8 mouse cellular contexts compared by ENCODE assay signal in genomic region chr11:22629581-22629980, GRCm38 (mm10).
A peak's percentile ranks its signal among the peaks of the same experiment; 100 is the strongest.
DNase-seq lines count a peak whose midpoint lies in the region; ATAC-seq lines count a peak whose summit lies in the region.

No protein-coding gene starts in this region.

- peak overlapping the region; percentile 56 for H3K4me3 ChIP-seq in brown adipose tissue, adult 24 weeks (ENCODE audit: insufficient read depth, low read depth, low read length)
- H3K4me3 ChIP-seq in forebrain, embryonic 16.5 days (replicated peaks; ENCODE audit: low read length), result no peak overlapping the region
- no peak overlapping the region for H3K4me3 ChIP-seq in hindbrain, embryonic 13.5 days
- peak overlapping the region; percentile 20 for H3K4me3 ChIP-seq in liver, embryonic 11.5 days (ENCODE audit: low read depth, low read length)
- H3K4me3 ChIP-seq in neural tube, embryonic 14.5 days (ENCODE audit: low read depth, low read length), result no peak overlapping the region

- H3K4me2 ChIP-seq in forebrain, embryonic 16.5 days (ENCODE audit: low read length), result peak overlapping the region; percentile 29
- H3K4me2 ChIP-seq in hindbrain, embryonic 13.5 days, result peak overlapping the region; percentile 34
- peak overlapping the region; percentile 60 for H3K4me2 ChIP-seq in liver, embryonic 11.5 days
- peak overlapping the region; percentile 27; the same call in 1 of the 2 replicates for H3K4me2 ChIP-seq in neural tube, embryonic 14.5 days (ENCODE audit: low read depth, low read length)

- WGBS in forebrain, embryonic 16.5 days, result 28% methylated on average over 13 of the region's 13 CpGs
- WGBS in hindbrain, embryonic 13.5 days, result 36% methylated on average over 13 of the region's 13 CpGs
- 21% methylated on average over 13 of the region's 13 CpGs for WGBS in liver, embryonic 11.5 days
- WGBS in neural tube, embryonic 14.5 days, result 25% methylated on average over 13 of the region's 13 CpGs

- H3K27ac ChIP-seq in brown adipose tissue, adult 24 weeks (replicated peaks; ENCODE audit: low read depth, low read length), result peak overlapping the region; percentile 79
- H3K27ac ChIP-seq in forebrain, embryonic 16.5 days (ENCODE audit: low read length), result no peak overlapping the region
- H3K27ac ChIP-seq in hindbrain, embryonic 13.5 days, result no peak overlapping the region
- no peak overlapping the region for H3K27ac ChIP-seq in liver, embryonic 11.5 days (ENCODE audit: low read depth, low read length)
- H3K27ac ChIP-seq in neural tube, embryonic 14.5 days (ENCODE audit: low read depth, low read length), result no peak overlapping the region

- no peak for ATAC-seq in forebrain, embryonic 16.5 days
- no peak for ATAC-seq in hindbrain, embryonic 13.5 days (ENCODE audit: low FRiP score)
- ATAC-seq in liver, embryonic 11.5 days (replicated peaks; ENCODE audit: low FRiP score), result no peak
- no peak for ATAC-seq in neural tube, embryonic 14.5 days (ENCODE audit: low read depth)

- H3K9me3 ChIP-seq in forebrain, embryonic 16.5 days (ENCODE audit: control insufficient read depth, low read length), result no peaks in the 10 kb centered on the region
- no peaks in the 10 kb centered on the region for H3K9me3 ChIP-seq in hindbrain, embryonic 13.5 days
- H3K9me3 ChIP-seq in liver, embryonic 11.5 days (ENCODE audit: control insufficient read depth, low read length), result no peaks in the 10 kb centered on the region
- H3K9me3 ChIP-seq in neural tube, embryonic 14.5 days (ENCODE audit: control insufficient read depth, low read length), result no peaks in the 10 kb centered on the region

- H3K36me3 ChIP-seq in forebrain, embryonic 16.5 days (ENCODE audit: control insufficient read depth, insufficient read depth), result no peaks in the 10 kb centered on the region
- H3K36me3 ChIP-seq in hindbrain, embryonic 13.5 days, result no peaks in the 10 kb centered on the region
- H3K36me3 ChIP-seq in liver, embryonic 11.5 days (ENCODE audit: control insufficient read depth, insufficient read depth, low read length), result no peaks in the 10 kb centered on the region
- no peaks in the 10 kb centered on the region for H3K36me3 ChIP-seq in neural tube, embryonic 14.5 days (ENCODE audit: control insufficient read depth, insufficient read depth, low read length)

- no peak for DNase-seq in liver, embryonic 11.5 days (ENCODE audit: low spot score)
- no peak for DNase-seq in cerebellum, adult 9-10 months
- DNase-seq in left cerebral cortex, adult 9 months (ENCODE audit: low spot score in 2 of 2), result no peak
- no peak for DNase-seq in cerebellum, adult 11-12 months

- H3K27me3 ChIP-seq in forebrain, embryonic 16.5 days (replicated peaks; ENCODE audit: control insufficient read depth, insufficient read depth, low read length), result no peaks in the 10 kb centered on the region
- H3K27me3 ChIP-seq in hindbrain, embryonic 13.5 days, result no peaks in the 10 kb centered on the region
- no peaks in the 10 kb centered on the region for H3K27me3 ChIP-seq in liver, embryonic 11.5 days (replicated peaks; ENCODE audit: control insufficient read depth, insufficient read depth, low read length)
- no peaks in the 10 kb centered on the region for H3K27me3 ChIP-seq in neural tube, embryonic 14.5 days (ENCODE audit: control insufficient read depth, insufficient read depth, low read length)

- peaks cover 7% of the 10 kb centered on the region for H3K4me1 ChIP-seq in brown adipose tissue, adult 24 weeks (ENCODE audit: control insufficient read depth, insufficient read depth, insufficient read length, low read length)
- peaks cover 3% of the 10 kb centered on the region for H3K4me1 ChIP-seq in forebrain, embryonic 16.5 days (replicated peaks; ENCODE audit: control insufficient read depth, insufficient read depth, low read length)
- peaks cover 6% of the 10 kb centered on the region; the same call in 1 of the 2 replicates for H3K4me1 ChIP-seq in hindbrain, embryonic 13.5 days (replicated peaks)
- peaks cover 10% of the 10 kb centered on the region for H3K4me1 ChIP-seq in liver, embryonic 11.5 days (replicated peaks; ENCODE audit: control insufficient read depth, insufficient read depth, low read length)
- 0 out of 2 replicates have a peak, but pooled peaks cover 3% of the 10 kb centered on the region for H3K4me1 ChIP-seq in neural tube, embryonic 14.5 days (ENCODE audit: control insufficient read depth, insufficient read depth, low read length)

- no peak overlapping the region for H3K9ac ChIP-seq in forebrain, embryonic 16.5 days (replicated peaks; ENCODE audit: low read depth, low read length)
- 0 out of 2 replicates have a peak overlapping the region, but pooled peaks have one; percentile 43 for H3K9ac ChIP-seq in hindbrain, embryonic 13.5 days
- peak overlapping the region; percentile 48; the same call in 1 of the 2 replicates for H3K9ac ChIP-seq in liver, embryonic 11.5 days (ENCODE audit: low read depth, low read length)
- H3K9ac ChIP-seq in neural tube, embryonic 14.5 days (replicated peaks; ENCODE audit: low read depth, low read length), result no peak overlapping the region

Comparison
In these comparisons a context has a peak if more than half of its experiments do, and no peak if none do; other contexts are left out.
1. H3K4me3 ChIP-seq: peak in brown adipose tissue, adult 24 weeks (single experiment) and liver, embryonic 11.5 days (single experiment); none in forebrain, embryonic 16.5 days (single experiment), hindbrain, embryonic 13.5 days (single experiment) and neural tube, embryonic 14.5 days (single experiment).
2. H3K9ac ChIP-seq: peak in hindbrain, embryonic 13.5 days (single experiment) and liver, embryonic 11.5 days (single experiment); none in forebrain, embryonic 16.5 days (single experiment) and neural tube, embryonic 14.5 days (single experiment).
3. Peak in every context shown above with its lines, with median percentiles within 50 percentile points of each other: H3K4me2 ChIP-seq.